Mouse (Mus musculus): ENCODE results near the gene Zfp410.
A peak's percentile ranks its signal among the peaks of the same experiment; 100 is the strongest.

Gene Zfp410

DNA sequence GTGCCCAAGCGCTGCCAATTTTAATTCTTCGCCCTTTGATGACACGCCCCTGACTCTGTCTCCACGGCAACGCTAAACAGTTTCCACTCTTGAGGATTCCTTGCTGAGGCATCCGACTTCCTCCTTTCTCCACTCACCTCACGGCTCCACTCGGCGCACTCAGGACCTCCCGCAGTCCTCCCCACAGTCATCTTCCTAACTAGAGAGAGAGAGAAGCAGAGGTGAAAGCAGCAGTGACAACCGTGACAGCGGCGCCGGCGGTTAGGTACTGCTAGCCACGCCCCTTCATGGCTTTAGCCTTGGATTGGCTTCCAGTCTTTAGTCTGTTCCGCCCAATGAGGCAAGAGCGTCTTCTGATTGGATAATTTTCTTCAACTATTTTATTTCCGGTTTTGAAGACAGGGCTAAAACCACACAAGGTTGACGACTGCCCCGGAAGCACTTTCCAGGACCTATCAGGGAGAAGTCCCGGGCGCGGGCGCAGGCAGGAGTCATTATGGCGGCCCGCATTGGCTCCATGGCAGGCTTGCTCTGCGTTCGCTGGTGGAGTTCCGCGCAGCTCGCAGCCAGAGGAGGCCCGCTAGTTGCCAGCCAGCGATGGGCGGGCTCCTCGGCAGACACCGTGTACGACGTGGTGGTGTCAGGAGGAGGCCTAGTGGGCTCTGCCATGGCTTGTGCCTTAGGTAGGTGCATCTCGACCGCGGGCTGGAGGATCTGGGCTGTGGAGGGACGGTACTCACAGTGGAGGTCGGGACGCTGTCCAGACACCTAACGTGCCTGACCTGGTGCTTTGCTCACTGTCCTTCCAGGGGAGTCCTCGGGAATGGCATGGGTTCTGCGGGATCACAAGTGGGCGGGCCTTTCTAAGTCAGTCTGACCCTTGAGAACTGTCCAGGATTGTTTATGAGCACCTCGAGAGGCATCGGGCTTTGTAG, 45.2 kb downstream of the Zfp410 start, which contains the start of the genes Coq6 and Fam161b:
Coq6 (plus strand) TSS at position 103 of the 935 bp plus-strand sequence.
Fam161b (minus strand) TSS at position 279 of the 935 bp plus-strand sequence.
- peak; percentile 92 for DNase-seq

DNA sequence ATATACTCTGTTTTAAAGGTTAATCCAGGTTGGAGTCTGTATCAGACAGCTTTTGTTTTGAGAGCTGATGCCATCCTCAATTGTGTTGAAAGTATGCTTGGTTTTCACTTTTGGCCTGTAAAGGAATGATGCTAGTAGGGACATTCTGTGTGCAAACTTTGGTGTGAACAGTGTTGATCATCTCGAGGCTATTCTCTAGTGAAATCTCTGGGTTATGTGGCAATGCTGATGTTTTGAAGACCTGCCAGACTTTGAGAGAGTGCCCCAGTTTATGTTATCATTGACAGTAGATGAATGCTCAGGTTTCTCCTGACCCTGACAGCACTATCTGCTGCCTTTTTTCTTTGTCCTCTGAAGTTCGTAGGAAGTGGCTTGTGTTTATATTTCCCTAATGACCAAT, 46.2 kb downstream of the Zfp410 start:
- no peak for DNase-seq

DNA sequence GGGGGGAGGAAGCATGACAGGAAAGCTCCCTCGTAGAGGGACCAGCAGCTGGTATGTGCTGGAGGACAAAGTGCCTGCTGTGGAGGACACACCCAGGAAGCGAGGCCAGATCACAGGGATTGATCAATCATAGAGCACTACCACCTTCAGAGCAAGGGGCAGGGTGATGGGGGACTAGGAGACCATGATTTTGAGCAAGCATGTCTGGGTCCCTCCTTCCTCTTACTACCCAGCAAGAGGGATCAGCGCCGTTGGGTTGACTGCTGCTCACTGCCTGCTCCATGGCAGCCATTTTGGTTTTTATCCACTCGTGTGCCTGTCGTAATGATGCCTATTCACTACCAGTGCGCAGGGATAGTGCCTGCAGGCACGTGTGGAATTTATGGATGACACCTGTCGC, 47.6 kb downstream of the Zfp410 start:
- no peak for DNase-seq

DNA sequence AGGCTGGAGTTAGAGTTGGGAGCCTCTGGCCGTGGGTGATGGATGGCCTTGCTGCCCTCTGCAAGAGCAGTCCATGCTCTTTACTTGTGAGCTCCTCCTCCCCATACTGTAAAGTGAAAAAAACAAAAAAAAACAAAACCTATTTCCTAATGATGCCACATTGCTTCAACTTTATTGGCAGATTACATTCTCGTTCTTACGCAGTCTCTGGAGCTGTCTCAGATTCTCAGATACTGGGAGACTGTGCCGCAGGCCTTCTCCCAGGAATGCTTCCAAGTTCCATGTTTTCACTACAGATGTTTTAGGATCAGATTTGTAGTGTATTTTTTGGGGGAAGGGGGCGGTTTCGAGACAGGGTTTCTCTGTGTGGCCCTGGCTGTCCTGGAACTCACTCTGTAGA, 48.5 kb downstream of the Zfp410 start:
- DNase-seq = no peak

DNA sequence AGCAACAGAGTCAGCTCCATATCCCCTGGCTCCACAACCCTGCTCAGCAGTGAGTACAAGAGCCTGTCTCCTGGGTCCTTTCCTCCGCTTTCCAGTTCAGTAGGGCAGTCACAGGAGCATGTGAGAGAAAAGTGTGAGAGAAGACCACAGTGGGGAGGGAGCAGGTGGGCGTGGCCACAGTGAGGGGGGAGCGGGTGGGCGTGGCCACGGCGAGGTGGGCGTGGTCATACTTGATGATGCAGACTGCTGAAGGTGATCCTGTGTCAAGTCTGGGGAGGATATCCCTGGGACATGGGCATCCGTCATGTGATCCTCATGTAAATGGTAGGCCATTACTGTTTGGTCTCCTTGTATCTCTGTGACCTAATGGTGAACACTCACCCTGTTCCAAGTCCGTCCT, 50.3 kb downstream of the Zfp410 start:
- no peak for DNase-seq

DNA sequence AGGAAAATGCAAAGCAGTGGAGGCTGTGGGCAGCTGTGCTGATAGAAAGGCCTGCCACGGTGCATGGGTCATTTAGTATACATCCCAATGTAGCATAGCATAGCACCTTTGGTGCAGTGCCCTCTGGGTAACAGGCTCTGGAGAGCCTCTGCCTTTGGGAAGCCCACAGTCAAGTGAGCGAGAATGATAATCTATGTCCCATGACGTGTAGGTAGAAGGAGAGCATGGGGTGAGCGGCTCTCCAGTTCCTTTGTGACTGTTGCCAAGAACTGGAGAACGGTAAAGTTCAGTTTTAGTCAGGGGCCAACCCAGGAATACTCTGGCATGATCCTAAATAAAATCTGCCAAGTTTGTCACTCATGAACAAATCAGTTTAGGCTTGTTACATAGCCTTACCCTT, 55.0 kb downstream of the Zfp410 start:
- DNase-seq = no peak

DNA sequence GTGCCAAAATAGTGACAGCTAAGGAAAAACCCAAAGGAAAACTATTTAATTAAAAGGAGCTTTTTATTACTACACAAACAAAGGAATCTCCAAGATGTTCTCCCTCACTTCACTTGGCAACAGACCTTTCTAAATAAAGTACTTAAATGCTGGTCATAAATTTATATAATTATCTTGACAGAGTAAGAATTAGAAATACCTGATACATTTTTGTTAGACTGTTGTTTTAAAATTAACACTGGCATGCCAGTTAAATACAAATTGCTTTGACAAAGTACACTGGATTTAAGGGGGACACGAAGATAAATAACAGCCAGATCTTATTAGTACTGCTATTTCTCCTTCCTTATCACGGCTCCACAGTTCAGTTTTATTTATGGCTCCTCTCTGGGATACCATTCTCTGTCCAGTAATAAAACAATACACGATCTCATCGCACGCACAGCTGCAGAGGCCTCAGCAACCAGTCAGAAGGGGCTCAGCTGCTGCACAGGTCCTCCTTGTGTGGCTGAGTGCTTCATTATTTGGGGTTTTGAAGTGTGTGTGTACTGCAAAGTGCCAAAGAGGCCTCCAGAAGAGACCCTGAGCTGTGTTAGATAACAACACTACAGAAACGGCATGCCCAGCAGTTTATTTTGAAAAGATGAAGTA, 57.3 kb downstream of the Zfp410 start:
- DNase-seq = no peak

DNA sequence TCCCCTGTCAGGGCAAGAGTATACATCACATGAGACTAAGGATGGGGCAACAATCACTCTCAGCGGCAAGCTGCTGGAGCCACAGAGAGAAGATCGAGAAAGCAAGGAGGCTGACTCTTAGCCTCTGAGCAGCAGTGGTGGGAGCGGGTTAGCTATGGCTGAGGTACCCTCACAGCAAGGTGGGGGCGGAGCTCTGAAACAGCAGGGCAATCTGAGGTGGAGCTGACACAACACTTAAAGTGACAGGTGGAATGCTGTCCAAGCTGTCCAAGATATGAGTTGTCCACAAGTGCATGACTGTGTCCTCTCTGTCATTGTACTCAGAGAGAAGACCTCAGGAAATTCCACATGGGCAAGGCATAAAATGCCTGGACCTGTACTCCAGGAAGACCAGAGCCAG, 65.7 kb downstream of the Zfp410 start:
- DNase-seq = no peak

DNA sequence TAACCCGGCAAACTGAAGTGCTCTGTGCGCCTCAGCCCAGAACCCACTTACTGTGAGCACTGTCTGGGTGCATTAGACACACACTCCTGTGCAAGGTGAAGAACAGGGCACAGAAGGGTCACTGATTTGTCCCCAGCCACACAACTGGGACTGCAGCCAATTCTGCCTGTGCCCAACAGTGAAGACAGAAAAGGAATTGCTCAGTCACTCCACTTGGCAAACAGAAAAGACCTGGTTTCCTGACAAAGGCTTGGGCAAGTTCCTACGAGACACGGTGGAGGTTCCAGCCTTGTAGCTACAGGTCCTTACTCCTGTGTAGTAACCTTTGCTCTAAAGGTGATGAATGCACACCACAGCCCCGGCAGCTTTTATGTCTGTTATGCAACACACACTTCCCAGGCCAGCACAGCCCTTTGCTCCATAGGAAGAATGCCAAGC, 68.0 kb downstream of the Zfp410 start:
- no peak for DNase-seq

DNA sequence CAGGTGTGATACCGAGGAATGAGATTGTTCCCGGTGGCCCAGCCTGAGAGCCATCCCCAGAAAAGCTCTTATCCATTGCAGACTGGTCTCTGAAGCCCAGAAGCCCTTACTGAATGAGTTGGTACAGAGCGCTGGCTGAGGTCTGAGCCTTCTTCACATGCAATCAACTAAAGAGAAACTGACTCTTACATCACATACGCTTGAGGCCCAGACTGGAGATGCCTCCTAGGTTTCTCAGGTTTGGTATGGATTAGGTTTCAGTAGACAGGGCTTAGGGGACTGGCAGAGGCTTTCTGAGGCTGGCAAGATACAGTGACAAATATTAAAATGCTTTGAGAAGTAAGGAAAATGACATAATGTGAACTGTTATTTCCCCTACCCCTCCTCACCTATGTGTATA, 68.8 kb downstream of the Zfp410 start:
- no peak for DNase-seq

DNA sequence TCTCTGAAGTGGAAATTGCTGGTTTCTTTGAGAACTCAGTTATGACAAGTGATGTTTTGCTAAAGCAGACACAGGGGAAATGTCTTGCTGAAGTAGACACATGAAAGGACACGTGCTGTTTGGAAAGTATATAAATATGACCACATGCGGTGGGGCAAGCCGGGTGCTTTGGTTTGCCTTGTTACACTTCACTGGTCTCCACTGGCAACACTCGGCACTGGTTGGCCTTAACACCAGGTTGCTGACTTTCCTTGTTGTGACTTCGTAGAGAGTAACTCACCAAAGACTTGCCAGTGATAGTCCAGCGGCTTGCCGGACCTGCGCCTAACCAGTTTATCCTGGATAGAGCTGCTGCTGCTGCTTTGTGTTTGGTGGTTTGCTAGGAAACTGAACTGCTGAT, 71.4 kb downstream of the Zfp410 start:
- no peak for DNase-seq

DNA sequence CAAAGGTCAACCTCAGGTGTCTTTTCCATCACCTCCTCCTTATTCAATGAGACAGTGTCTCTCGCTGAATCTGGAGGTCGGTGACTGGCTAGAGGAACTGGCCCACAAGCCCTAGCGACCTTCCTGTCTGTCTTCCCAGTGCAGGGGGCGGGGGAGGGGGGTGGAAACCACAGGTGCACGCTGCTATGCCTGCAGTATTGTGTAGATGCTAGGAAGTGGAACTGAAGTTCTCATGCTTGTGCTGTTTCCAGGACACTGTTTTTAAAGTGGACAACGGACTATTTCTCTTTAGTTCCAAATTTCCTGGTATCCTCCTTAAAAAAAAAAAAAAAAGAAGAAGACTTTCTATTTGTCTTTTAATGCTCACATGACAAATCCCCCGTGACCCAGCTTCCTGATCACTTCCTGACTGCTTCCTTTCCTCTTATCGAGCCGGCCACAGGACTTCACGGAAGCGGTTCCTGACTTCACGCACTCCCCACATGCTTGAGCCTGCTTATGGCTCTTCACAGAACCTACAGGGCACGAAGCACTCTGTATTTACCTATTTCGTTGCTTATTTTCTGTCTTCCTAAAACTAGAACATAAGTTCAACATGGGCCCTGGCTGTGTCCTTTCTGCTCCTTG, 72.2 kb downstream of the Zfp410 start:
- no peak for DNase-seq

DNA sequence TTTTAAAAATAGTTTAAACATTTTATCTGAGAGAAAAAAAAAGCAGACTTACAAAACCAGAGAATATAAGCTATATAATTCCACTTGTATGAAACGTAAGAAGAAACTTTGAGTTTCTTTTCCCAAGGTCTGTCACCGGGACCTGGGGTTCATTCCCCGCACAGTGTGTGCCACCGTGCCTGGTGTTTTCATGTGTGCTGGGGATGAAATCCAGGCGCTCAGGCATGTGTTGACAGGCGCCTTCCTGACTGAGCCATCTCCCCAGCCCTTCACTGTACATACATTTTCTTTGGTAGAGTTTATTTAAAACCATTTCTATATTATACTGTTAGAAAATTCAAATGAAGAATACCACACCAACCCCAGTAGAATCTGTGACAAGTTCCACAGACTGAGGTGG, 73.7 kb downstream of the Zfp410 start:
- no peak for DNase-seq

DNA sequence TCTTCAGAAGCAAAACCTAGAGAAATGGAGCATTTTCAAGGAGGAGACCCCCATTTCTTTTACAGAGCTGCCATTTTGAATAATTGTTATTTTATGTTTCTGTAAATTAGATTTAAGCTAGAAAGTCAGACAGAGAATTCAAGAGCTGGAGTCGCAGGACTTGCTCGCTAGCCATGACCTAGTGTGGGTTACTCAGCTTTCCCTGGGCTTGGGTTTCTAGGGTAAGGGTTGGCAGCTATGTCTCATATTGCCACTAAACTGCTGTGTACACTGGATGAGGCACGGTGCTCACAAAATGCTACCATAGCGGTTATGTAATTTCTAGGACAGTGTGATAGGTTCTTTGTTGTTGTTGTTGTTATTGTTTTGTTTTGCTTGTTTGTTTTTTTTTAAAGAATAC, 76.0 kb downstream of the Zfp410 start:
- no peak for DNase-seq

Data from cerebellum, adult 8-10 months (tissue).